Mouse (Mus musculus): ENCODE data around the gene Spcs3.

Spcs3 gene

GRCm38 (mm10) chr8:54529382-54530296, at the start of gene Spcs3, which contains the start of gene Asb5:
Spcs3 (minus strand) TSS chr8:54529998.
Asb5 (plus strand) TSS chr8:54529580.
- H3K9me3 ChIP-seq (ENCODE audit: low read length) = no peaks in the 10 kb centered on the region
- no peak for TF ChIP-seq CTCF (conservative IDR thresholded peaks at IDR 0.05; ENCODE audit: low read length)
- no peak for TF ChIP-seq POU5F1 (IDR thresholded peaks at IDR 0.05; ENCODE audit: borderline replicate concordance, low read length)
- TF ChIP-seq NANOG (IDR thresholded peaks at IDR 0.05; ENCODE audit: borderline replicate concordance, low read length) = no peak
- peak within 1 kb of the TSS; percentile 92 for H3K4me3 ChIP-seq (replicated peaks; ENCODE audit: low read length)
- H3K27me3 ChIP-seq (ENCODE audit: insufficient read depth, low read length) = no peaks in the 10 kb centered on the region
- H3K4me1 ChIP-seq (replicated peaks; ENCODE audit: low read depth, low read length) = peaks cover 35% of the 10 kb centered on the region
- H3K36me3 ChIP-seq (ENCODE audit: insufficient read depth, low read length) = peaks cover 30% of the 10 kb centered on the region

- Histone ChIP-seq H3K4me1 (replicated peaks; ENCODE audit: low read depth, low read length) (no peaks in the 10 kb centered on the region), H3K9me3 (ENCODE audit: low read length) (no peaks in the 10 kb centered on the region), H3K36me3 (ENCODE audit: insufficient read depth, low read length) (no peaks in the 10 kb centered on the region), H3K4me3 (replicated peaks; ENCODE audit: low read length) (no peak overlapping the region), H3K27me3 (ENCODE audit: insufficient read depth, low read length) (no peaks in the 10 kb centered on the region)
- TF ChIP-seq POU5F1 (IDR thresholded peaks at IDR 0.05; ENCODE audit: borderline replicate concordance, low read length) (no peak), NANOG (IDR thresholded peaks at IDR 0.05; ENCODE audit: borderline replicate concordance, low read length) (no peak)
These were observed 41.1 kb upstream of the Spcs3 start for GRCm38 (mm10) chr8:54570618-54571609.

- Histone ChIP-seq H3K36me3 (ENCODE audit: insufficient read depth, low read length) (no peaks in the 10 kb centered on the region), H3K27me3 (ENCODE audit: insufficient read depth, low read length) (no peaks in the 10 kb centered on the region), H3K4me3 (replicated peaks; ENCODE audit: low read length) (no peak overlapping the region), H3K4me1 (replicated peaks; ENCODE audit: low read depth, low read length) (peaks cover 6% of the 10 kb centered on the region; the same call in 1 of the 2 replicates), H3K9me3 (ENCODE audit: low read length) (no peaks in the 10 kb centered on the region)
- TF ChIP-seq CTCF (conservative IDR thresholded peaks at IDR 0.05; ENCODE audit: low read length) (no peak), POU5F1 (IDR thresholded peaks at IDR 0.05; ENCODE audit: borderline replicate concordance, low read length) (no peak), NANOG (IDR thresholded peaks at IDR 0.05; ENCODE audit: borderline replicate concordance, low read length) (no peak)
These were observed 37.4 kb upstream of the Spcs3 start for GRCm38 (mm10) chr8:54567168-54567567.

DNA sequence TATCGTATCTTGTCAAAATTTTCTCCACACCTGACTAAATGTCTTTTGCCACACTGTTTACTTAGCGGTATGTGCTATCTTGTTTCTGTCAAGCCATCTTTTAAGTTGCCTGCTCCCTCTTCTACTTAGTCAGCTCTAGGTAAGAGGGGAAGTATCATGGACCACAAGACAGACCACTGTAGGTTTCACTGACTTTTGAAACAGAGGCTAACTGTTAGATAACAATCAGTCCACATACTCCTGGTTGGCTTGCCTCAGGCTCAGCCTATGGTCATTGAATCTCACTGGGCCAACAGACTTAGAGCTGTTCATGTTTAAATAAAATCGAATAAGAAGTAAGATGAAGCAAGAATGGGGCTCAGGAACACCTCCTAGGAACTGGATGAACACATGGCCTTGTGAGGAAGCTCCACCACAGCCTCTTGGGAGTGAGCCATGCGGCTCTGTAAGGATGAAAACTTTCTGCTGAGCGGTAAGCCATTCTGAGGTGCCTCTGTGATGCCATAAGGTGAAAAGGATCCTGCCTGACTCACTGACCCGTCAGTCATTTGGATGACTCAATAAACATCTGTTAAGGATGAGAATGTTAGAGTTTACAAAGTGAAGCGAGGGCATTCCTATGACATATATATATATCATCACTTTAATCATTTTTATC, 35.9 kb upstream of the Spcs3 start:
- no peak for TF ChIP-seq NANOG (IDR thresholded peaks at IDR 0.05; ENCODE audit: borderline replicate concordance, low read length)
- H3K36me3 ChIP-seq (ENCODE audit: insufficient read depth, low read length) = no peaks in the 10 kb centered on the region
- no peaks in the 10 kb centered on the region for H3K27me3 ChIP-seq (ENCODE audit: insufficient read depth, low read length)
- H3K4me3 ChIP-seq (replicated peaks; ENCODE audit: low read length) = no peak overlapping the region
- H3K4me1 ChIP-seq (replicated peaks; ENCODE audit: low read depth, low read length) = peaks cover 6% of the 10 kb centered on the region; the same call in 1 of the 2 replicates
- no peaks in the 10 kb centered on the region for H3K9me3 ChIP-seq (ENCODE audit: low read length)

- H3K4me3 ChIP-seq (replicated peaks; ENCODE audit: low read length) = no peak overlapping the region
- H3K27me3 ChIP-seq (ENCODE audit: insufficient read depth, low read length) = no peaks in the 10 kb centered on the region
- no peaks in the 10 kb centered on the region for H3K9me3 ChIP-seq (ENCODE audit: low read length)
- peaks cover 6% of the 10 kb centered on the region; the same call in 1 of the 2 replicates for H3K4me1 ChIP-seq (replicated peaks; ENCODE audit: low read depth, low read length)
- TF ChIP-seq NANOG (IDR thresholded peaks at IDR 0.05; ENCODE audit: borderline replicate concordance, low read length) = no peak
- no peak for TF ChIP-seq CTCF (conservative IDR thresholded peaks at IDR 0.05; ENCODE audit: low read length)
- no peaks in the 10 kb centered on the region for H3K36me3 ChIP-seq (ENCODE audit: insufficient read depth, low read length)
These were observed 35.4 kb upstream of the Spcs3 start for GRCm38 (mm10) chr8:54565181-54565580.

DNA sequence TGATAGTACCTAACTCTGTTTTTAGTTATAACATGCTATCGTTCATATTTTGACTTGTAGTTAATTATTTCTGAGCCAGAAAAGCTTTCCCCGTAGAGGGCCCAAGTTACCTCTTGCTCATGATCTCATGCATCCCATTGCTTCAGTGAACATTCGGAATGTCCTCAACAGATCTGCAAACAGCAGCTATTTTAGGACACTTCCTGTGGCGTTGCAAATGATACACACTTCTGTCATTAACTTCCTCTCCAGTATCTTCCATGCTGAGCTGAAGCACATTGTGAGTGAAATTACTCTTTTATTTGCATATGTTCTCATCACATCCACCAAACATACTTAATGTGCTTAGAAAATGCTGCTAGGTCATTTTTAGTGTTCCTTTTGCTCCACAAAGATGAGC, 32.3 kb upstream of the Spcs3 start:
- no peaks in the 10 kb centered on the region for H3K27me3 ChIP-seq (ENCODE audit: insufficient read depth, low read length)
- no peak overlapping the region for H3K4me3 ChIP-seq (replicated peaks; ENCODE audit: low read length)
- no peaks in the 10 kb centered on the region for H3K9me3 ChIP-seq (ENCODE audit: low read length)
- no peak for TF ChIP-seq POU5F1 (IDR thresholded peaks at IDR 0.05; ENCODE audit: borderline replicate concordance, low read length)
- TF ChIP-seq CTCF (conservative IDR thresholded peaks at IDR 0.05; ENCODE audit: low read length) = no peak
- TF ChIP-seq NANOG (IDR thresholded peaks at IDR 0.05; ENCODE audit: borderline replicate concordance, low read length) = no peak
- H3K36me3 ChIP-seq (ENCODE audit: insufficient read depth, low read length) = no peaks in the 10 kb centered on the region
- peaks cover 6% of the 10 kb centered on the region; the same call in 1 of the 2 replicates for H3K4me1 ChIP-seq (replicated peaks; ENCODE audit: low read depth, low read length)

DNA sequence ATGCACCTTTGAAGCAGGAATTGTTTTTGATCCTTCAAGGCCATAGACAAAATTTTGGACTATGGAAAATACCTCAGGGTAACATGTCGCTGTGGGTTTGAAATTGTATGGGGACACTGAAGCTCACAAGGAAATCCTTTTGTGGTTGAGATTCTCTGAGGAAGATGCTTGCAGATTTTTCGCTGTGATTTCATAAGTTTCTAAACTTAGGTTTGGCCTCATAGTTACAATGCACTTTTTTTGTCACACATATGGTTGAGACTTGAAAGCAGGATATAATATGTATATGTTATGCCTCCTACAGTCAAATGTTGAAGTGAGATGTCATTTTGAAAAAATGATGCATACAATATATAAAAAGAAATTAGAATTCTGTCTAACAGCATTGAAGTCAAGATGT, 25.1 kb upstream of the Spcs3 start:
- no peaks in the 10 kb centered on the region for H3K36me3 ChIP-seq (ENCODE audit: insufficient read depth, low read length)
- no peak for TF ChIP-seq CTCF (conservative IDR thresholded peaks at IDR 0.05; ENCODE audit: low read length)
- no peak for TF ChIP-seq POU5F1 (IDR thresholded peaks at IDR 0.05; ENCODE audit: borderline replicate concordance, low read length)
- no peak for TF ChIP-seq NANOG (IDR thresholded peaks at IDR 0.05; ENCODE audit: borderline replicate concordance, low read length)
- no peak overlapping the region for H3K4me3 ChIP-seq (replicated peaks; ENCODE audit: low read length)
- H3K4me1 ChIP-seq (replicated peaks; ENCODE audit: low read depth, low read length) = no peaks in the 10 kb centered on the region
- H3K27me3 ChIP-seq (ENCODE audit: insufficient read depth, low read length) = no peaks in the 10 kb centered on the region
- H3K9me3 ChIP-seq (ENCODE audit: low read length) = no peaks in the 10 kb centered on the region
